Mouse (Mus musculus) midbrain, postnatal 0 days (tissue): ENCODE data around the gene Cep104. TPM values are rescaled to one million over a fixed set of nuclear protein-coding genes. Genes with fewer than 3 reads are reported as not detected.

Experiments used
- ATAC-seq: fragments of 200-750 bp; cut with Nextera tagmentation; 2 replicates; pipeline ENCODE4 v1.8.0; 2017; ENCODE audit warnings: moderate number of reproducible peaks, mild to moderate bottlenecking, moderate TSS enrichment, moderate library complexity; ENCODE audit not compliant: low FRiP score
- DNase-seq: peaks from one replicate; pipeline ENCODE4 v3.0.0-alpha.2; 2015; ENCODE audit warnings: low spot score
- H3K27ac ChIP-seq: fragments of 300-500 bp; sonication (generic); 2 replicates; pipeline ENCODE4 v1.5.1; 2014; ENCODE audit warnings: low read depth, mild to moderate bottlenecking, low read length, mixed read lengths
- H3K27me3 ChIP-seq: fragments of 300-500 bp; sonication (generic); 2 replicates; pipeline ENCODE4 v1.6.1; 2014; ENCODE audit warnings: low read length, control low read depth, mixed read lengths; ENCODE audit not compliant: insufficient read depth
- H3K36me3 ChIP-seq: fragments of 300-500 bp; sonication (generic); 2 replicates; pipeline ENCODE4 v1.6.1; 2014; ENCODE audit warnings: low read length, control low read depth, mixed read lengths; ENCODE audit not compliant: insufficient read depth
- H3K4me1 ChIP-seq: fragments of 300-500 bp; sonication (generic); 2 replicates; pipeline ENCODE4 v1.6.1; 2014; ENCODE audit warnings: mild to moderate bottlenecking, control low read depth, antibody characterized with exemption, low read length, mixed read lengths; ENCODE audit not compliant: insufficient read depth
- H3K4me2 ChIP-seq: fragments of 300-500 bp; sonication (generic); 2 replicates; pipeline ENCODE4 v1.6.1; 2014; ENCODE audit warnings: low read depth, mild to moderate bottlenecking, low read length, mixed read lengths; ENCODE audit not compliant: poor library complexity, severe bottlenecking
- H3K4me3 ChIP-seq: fragments of 300-500 bp; sonication (generic); 2 replicates; pipeline ENCODE4 v1.5.1; 2014; ENCODE audit warnings: low read depth, mild to moderate bottlenecking, low read length, moderate library complexity
- H3K9ac ChIP-seq: fragments of 300-500 bp; sonication (generic); replicated peaks from 2 replicates; pipeline ENCODE4 v1.6.1; 2014; ENCODE audit warnings: mild to moderate bottlenecking, low read length, moderate library complexity, mixed read lengths; ENCODE audit not compliant: poor library complexity, severe bottlenecking
- H3K9me3 ChIP-seq: fragments of 300-500 bp; sonication (generic); 2 replicates; pipeline ENCODE4 v1.6.1; 2016; ENCODE audit warnings: low read length, control low read depth
- CTCF ChIP-seq: IDR thresholded peaks from 2 replicates; pipeline ENCODE4 v1.5.1; 2016; ENCODE audit warnings: antibody characterized with exemption, mild to moderate bottlenecking
- WGBS: fragments of 180-500 bp; shearing (Covaris S2); extraction: QIAGEN DNeasy Blood & Tissue Kit; methylation state at CpG from one replicate; pipeline ENCODE4 v1.1.7; 2014; 5-methylcytosine and 5-hydroxymethylcytosine counted together
- polyA plus RNA-seq: library from polyadenylated mRNA; unstranded; fragments of >200 nt; fragmentation: Nextera tagmentation; extraction: Ambion mirVana; gene quantifications from 2 replicates; pipeline ENCODE4 v1.2.1, GENCODE M21; 2015
- total RNA-seq: library from RNA; depleted of rRNA; stranded (reverse); fragments of >200 nt; gene quantifications from 2 replicates; pipeline ENCODE4 v1.2.3, GENCODE M21; 2014

The Cep104 gene
- total and polyA plus RNA-seq, 2 experiments from 2014 or later = 9.6 to 11.7 TPM

DNA sequence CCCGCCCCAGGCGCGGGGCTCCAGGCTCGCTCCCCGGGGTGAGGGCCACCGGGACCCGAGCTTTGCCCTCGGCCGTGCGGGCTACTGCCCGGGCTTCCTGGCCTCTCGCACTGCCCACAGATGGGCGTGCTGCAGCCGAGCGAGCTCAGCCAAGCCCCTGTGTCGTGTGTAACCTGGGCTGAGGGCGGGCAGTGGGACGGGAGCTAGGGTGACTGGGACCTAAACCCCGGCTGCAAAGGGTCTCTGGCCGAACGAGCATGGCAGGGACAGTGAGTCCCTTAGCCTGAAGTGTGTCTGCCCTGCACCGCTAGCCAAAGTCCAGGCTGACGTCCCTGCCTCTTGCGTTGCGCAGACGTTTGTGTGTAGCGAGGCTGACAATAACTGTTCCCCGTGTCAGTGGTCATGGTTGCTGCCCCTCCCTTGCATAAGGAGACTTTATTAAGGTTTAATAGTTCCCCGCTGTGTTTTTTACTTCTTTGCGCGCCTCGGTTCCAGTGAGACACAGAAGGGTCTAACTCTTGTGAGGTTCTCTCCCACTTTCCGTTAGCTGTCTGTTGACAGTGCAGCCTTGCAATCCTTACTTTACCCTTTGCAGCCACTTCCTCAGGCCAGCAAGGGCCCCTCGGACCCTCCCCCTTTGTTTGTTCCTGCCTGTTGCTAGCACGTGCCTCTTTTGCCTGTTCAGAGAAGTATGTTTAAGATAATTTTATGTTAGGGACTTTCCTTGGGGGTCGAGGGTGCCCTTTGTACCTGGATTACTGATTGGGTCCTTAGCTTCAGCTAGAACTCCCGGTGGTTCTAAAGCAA, 17.3 kb upstream of the Cep104 start:
- peak overlapping the region; percentile 51 for H3K4me3 ChIP-seq
- H3K9ac ChIP-seq = peak overlapping the region; percentile 69
- H3K4me1 ChIP-seq = peaks cover 4% of the 10 kb centered on the region; the same call in 1 of the 2 replicates
- DNase-seq (no peak), ATAC-seq (peak; percentile 55)
- 0 out of 2 replicates have a peak, but pooled peaks cover 3% of the 10 kb centered on the region for H3K27me3 ChIP-seq
- H3K27ac ChIP-seq = peak overlapping the region; percentile 73
- WGBS = under 1% methylated on average over 35 of the region's 37 CpGs
- H3K9me3 ChIP-seq = no peaks in the 10 kb centered on the region
- H3K4me2 ChIP-seq = peak overlapping the region; percentile 61
- peaks cover 24% of the 10 kb centered on the region for H3K36me3 ChIP-seq
- TF ChIP-seq CTCF = no peak

DNA sequence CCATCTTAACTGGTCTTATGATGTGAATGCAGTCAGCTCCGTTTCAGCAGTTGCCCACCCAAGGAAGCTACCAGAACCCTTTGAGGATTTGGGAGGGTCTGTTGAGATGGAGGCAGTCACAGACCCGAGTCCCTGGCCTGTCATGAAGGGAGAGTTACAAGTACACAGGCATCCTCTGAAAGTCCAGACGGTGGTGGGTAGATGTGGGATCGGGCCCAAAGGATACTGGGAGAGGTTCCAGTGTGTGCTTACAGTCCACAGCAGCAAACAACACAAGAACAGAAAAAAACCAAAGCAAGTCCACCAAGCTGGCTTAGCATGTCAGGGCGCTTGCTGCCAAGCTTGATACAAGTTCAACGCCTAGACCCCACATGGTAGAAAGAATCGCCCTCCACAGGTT, 12.4 kb upstream of the Cep104 start:
- H3K27ac ChIP-seq = no peak overlapping the region
- no peak for DNase-seq
- H3K4me1 ChIP-seq = peaks cover 4% of the 10 kb centered on the region; the same call in 1 of the 2 replicates
- TF ChIP-seq CTCF = no peak
- no peak overlapping the region for H3K4me2 ChIP-seq
- H3K9ac ChIP-seq = no peak overlapping the region
- H3K36me3 ChIP-seq = peaks cover 57% of the 10 kb centered on the region
- WGBS = 83% methylated on average over 7 of the region's 7 CpGs
- H3K4me3 ChIP-seq = no peak overlapping the region
- no peak for ATAC-seq
- no peaks in the 10 kb centered on the region for H3K27me3 ChIP-seq
- H3K9me3 ChIP-seq = no peaks in the 10 kb centered on the region

DNA sequence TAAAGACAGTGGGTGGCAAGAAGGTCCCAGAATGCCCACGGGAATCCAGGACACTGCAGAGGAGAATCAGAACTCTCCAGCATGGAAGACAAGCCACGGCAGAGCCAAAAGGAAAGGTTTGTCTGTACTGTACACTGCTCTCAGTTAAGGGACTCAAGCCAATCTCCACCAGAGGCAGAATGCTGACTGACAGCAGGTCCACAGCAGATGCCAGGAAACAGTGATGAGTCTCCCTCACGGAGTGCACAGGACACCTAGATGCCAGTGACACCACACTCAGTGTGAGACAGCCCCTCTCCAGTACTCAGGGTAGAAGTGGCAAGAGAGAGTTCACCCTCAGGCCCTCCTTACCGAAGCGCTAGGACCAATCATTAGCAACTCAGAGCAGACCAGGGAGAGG, 8.3 kb upstream of the Cep104 start:
- Histone ChIP-seq H3K4me2 (no peak overlapping the region), H3K27ac (no peak overlapping the region), H3K9ac (no peak overlapping the region), H3K4me3 (no peak overlapping the region), H3K36me3 (peaks cover 69% of the 10 kb centered on the region), H3K27me3 (no peaks in the 10 kb centered on the region), H3K9me3 (no peaks in the 10 kb centered on the region), H3K4me1 (no peaks in the 10 kb centered on the region)
- no peak for TF ChIP-seq CTCF
- WGBS = 91% methylated on average over 5 of the region's 5 CpGs
- ATAC-seq = no peak
- no peak for DNase-seq

DNA sequence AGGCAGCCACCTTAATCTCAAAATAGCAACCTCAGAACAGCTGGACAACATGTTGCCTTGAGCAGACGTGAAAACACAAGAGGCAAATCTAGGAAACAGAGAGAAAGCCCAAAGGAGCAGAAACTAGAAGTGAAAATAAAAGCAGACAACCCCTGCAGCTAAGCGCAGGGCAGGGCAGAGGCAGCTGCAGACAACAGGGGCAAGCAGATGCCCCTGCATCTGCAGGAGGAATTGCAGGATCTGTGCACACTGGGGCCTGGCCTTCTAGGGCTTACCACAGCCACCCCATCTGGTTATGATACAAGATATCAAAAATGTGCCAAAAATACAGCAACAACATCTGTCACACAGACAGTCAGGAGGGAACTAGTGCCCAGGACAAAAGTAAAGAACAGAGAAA, 7.4 kb upstream of the Cep104 start:
- Histone ChIP-seq H3K27ac (no peak overlapping the region), H3K4me2 (no peak overlapping the region), H3K36me3 (peaks cover 61% of the 10 kb centered on the region), H3K4me1 (no peaks in the 10 kb centered on the region), H3K9me3 (no peaks in the 10 kb centered on the region), H3K4me3 (no peak overlapping the region), H3K27me3 (no peaks in the 10 kb centered on the region), H3K9ac (no peak overlapping the region)
- ATAC-seq (no peak), DNase-seq (no peak)
- no peak for TF ChIP-seq CTCF
- 82% methylated on average over 2 of the region's 2 CpGs for whole genome bisulfite sequencing

DNA sequence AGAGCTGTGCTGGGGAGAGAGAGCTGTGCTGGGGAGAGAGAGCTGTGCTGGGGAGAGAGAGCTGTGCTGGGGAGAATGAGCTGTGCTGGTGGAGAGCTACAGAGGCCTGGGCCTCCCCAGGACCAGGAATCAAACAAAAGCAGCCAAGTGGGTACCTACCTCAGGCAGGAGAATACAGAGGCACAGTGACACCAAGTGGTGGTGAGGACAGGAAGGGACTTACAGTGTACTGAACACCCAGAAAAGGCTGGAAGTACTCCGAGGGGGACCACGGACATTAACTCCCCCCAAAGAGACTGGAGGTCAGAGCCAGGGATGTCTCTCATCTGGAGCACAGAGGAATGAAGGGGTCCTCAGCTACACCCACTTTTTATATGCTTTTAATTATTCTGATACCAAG, 6.9 kb upstream of the Cep104 start:
- peak; percentile 49 for TF ChIP-seq CTCF
- peaks cover 58% of the 10 kb centered on the region for H3K36me3 ChIP-seq
- no peak overlapping the region for H3K9ac ChIP-seq
- H3K4me1 ChIP-seq = no peaks in the 10 kb centered on the region
- DNase-seq = no peak
- no peak overlapping the region for H3K4me3 ChIP-seq
- H3K9me3 ChIP-seq = no peaks in the 10 kb centered on the region
- H3K27me3 ChIP-seq = no peaks in the 10 kb centered on the region
- no peak for ATAC-seq
- no peak overlapping the region for H3K4me2 ChIP-seq
- no peak overlapping the region for H3K27ac ChIP-seq
- WGBS = 91% methylated on average over 2 of the region's 2 CpGs

DNA sequence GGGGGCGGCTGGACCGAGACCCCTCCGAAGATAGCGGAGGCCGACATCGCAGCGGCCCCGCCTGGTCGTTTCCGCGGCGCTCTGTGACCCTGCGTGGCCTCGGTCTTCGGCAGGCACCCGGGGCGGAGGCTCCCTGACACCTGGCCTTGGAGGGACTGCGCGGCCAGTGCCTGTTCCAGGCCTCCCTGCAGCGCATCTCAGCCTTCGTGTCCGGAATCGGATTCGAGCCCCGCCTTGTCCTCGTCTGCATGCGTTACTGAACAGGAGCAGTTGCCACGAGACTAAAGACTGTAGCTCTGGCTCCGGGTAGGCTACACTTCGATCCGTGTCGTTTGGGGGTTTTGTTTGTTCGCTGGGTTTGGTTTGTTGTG, 283 bp downstream of the Cep104 start:
- H3K27ac ChIP-seq = peak overlapping the region; percentile 70
- 1% methylated on average over 33 of the region's 33 CpGs for WGBS
- DNase-seq = peak; percentile 30

More for the DNA sequence above, 283 bp downstream of the Cep104 start:
- Histone ChIP-seq H3K36me3 (peaks cover 27% of the 10 kb centered on the region), H3K4me1 (peaks cover 9% of the 10 kb centered on the region; the same call in 1 of the 2 replicates), H3K4me2 (peak overlapping the region; percentile 88), H3K4me3 (peak overlapping the region; percentile 96), H3K27me3 (no peaks in the 10 kb centered on the region), H3K9ac (peak overlapping the region; percentile 79), H3K9me3 (no peaks in the 10 kb centered on the region)
- TF ChIP-seq CTCF = no peak
- peak; percentile 64; the same call in 1 of the 2 replicates for ATAC-seq
